Mouse (Mus musculus): ENCODE measurements around the gene Fbxl19. TPM values are rescaled to one million over a fixed set of nuclear protein-coding genes. Genes with fewer than 3 reads are reported as not detected.

Gene Fbxl19
- polyA plus RNA-seq, 1 experiment from 2014 or later: 10.8 TPM

GRCm38 (mm10) chr7:127745652-127746493 is 1.5 kb downstream of the Fbxl19 start:
- DNase-seq (ENCODE audit: low spot score): peak; percentile 92

GRCm38 (mm10) chr7:127746494-127747491 is 2.5 kb downstream of the Fbxl19 start:
- H3K27ac ChIP-seq: peak overlapping the region; percentile 97
- H3K36me3 ChIP-seq: peaks cover 46% of the 10 kb centered on the region
- DNase-seq (ENCODE audit: low spot score): peak; percentile 78
- no peaks in the 10 kb centered on the region for H3K9me3 ChIP-seq (replicated peaks)
- peak overlapping the region; percentile 95 for H3K4me3 ChIP-seq
- H3K4me1 ChIP-seq: peaks cover 30% of the 10 kb centered on the region
- H3K27me3 ChIP-seq (ENCODE audit: low read depth, poor library complexity, severe bottlenecking): no peaks in the 10 kb centered on the region
- under 1% methylated on average over 55 of the region's 62 CpGs for WGBS

More at GRCm38 (mm10) chr7:127745652-127746493, 1.5 kb downstream of the Fbxl19 start:
- H3K36me3 ChIP-seq: peaks cover 37% of the 10 kb centered on the region
- peak overlapping the region; percentile 97 for H3K27ac ChIP-seq
- H3K27me3 ChIP-seq (ENCODE audit: low read depth, poor library complexity, severe bottlenecking): no peaks in the 10 kb centered on the region
- H3K9me3 ChIP-seq (replicated peaks): no peaks in the 10 kb centered on the region
- peaks cover 30% of the 10 kb centered on the region for H3K4me1 ChIP-seq
- peak overlapping the region; percentile 95 for H3K4me3 ChIP-seq
- 0% methylated on average over 39 of the region's 39 CpGs for WGBS

- WGBS: 38% methylated on average over 6 of the region's 6 CpGs
- peaks cover 55% of the 10 kb centered on the region for H3K36me3 ChIP-seq
- H3K27me3 ChIP-seq (ENCODE audit: low read depth, poor library complexity, severe bottlenecking): no peaks in the 10 kb centered on the region
- H3K27ac ChIP-seq: peak overlapping the region; percentile 97
- H3K4me1 ChIP-seq: peaks cover 30% of the 10 kb centered on the region
- no peaks in the 10 kb centered on the region for H3K9me3 ChIP-seq (replicated peaks)
- no peak for DNase-seq (ENCODE audit: low spot score)
- peak overlapping the region; percentile 95 for H3K4me3 ChIP-seq
Observed at GRCm38 (mm10) chr7:127747559-127748234, 3.4 kb downstream of the Fbxl19 start.

GRCm38 (mm10) chr7:127748235-127748560 is 3.9 kb downstream of the Fbxl19 start:
- peak overlapping the region; percentile 97; the same call in 1 of the 2 replicates for H3K27ac ChIP-seq
- H3K27me3 ChIP-seq (ENCODE audit: low read depth, poor library complexity, severe bottlenecking): no peaks in the 10 kb centered on the region
- H3K4me3 ChIP-seq: peak overlapping the region; percentile 95
- WGBS: 93% methylated on average over 28 of the region's 28 CpGs
- no peaks in the 10 kb centered on the region for H3K9me3 ChIP-seq (replicated peaks)
- DNase-seq (ENCODE audit: low spot score): no peak
- peaks cover 35% of the 10 kb centered on the region for H3K4me1 ChIP-seq
- H3K36me3 ChIP-seq: peaks cover 60% of the 10 kb centered on the region

DNA sequence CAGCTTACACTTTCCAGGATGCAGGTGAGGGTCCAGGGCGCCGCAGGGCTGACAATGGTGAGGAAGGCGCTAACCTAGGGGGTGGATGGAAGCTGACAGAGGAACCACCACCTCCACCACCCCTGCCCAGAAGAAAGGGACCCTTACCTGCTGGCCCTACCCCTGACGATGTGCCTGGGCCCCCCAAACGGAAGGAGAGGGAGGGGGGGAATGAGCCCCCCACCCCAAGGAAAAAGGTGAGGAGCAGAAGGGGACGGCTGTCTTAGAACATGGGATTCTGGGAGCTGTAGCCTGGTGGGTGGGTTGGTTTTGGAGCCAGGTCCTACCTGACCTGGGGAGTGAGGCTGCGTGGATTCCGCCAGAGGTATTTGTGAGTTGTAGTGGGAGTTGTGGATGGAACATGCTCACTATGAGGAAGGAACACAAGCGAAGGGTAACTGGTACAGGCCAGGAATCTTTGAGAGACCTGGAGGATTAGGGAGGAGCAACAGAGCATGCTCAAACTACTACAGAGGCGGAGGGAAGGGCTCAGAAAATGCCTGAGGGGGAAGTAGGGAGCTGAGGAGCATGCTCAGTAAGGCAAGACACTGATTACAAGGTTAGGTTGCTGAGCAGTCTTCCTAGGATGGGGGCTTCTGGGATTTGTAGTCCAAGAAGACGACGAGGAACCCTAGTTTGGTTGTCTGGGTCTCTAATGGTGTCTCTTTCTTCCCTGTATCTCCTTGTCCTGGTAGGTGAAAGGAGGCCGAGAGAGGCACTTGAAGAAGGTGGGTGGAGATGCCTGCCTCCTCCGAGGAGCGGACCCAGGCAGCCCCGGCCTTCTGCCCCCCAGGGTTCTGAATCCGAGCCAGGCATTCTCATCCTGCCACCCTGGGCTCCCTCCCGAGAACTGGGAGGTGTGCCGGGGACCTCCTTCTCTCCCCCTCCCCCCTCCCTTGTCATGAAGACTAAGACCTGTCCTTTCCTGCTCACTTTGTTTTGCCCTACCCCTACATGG is 6.1 kb downstream of the Fbxl19 start:
- Histone ChIP-seq H3K27ac (no peak overlapping the region), H3K4me1 (peaks cover 36% of the 10 kb centered on the region), H3K27me3 (ENCODE audit: low read depth, poor library complexity, severe bottlenecking) (no peaks in the 10 kb centered on the region), H3K36me3 (peaks cover 82% of the 10 kb centered on the region), H3K4me3 (0 out of 2 replicates have a peak overlapping the region, but pooled peaks have one; percentile 4), H3K9me3 (replicated peaks) (no peaks in the 10 kb centered on the region)
- no peak for DNase-seq (ENCODE audit: low spot score)
- 88% methylated on average over 19 of the region's 19 CpGs for WGBS

DNA sequence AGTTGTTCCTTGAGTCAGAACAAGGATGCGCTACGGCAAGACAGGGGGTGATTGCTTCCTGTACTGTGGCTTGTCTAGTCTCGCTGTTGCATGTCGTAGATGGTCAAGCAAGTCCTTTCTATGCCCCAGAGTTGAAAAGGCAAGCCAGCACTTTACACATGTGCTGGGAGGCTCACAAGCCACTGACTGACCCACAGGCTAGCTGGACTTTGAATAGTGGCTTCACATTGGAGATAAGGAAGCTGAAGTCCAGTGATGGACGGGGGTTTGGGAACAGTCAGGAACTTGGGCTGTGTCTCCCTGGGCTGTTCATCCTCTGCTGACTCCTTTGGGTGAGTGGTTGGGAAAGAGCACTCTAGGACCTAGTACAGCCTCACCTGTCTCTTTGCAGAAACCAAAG is 7.3 kb downstream of the Fbxl19 start:
- Histone ChIP-seq H3K36me3 (peaks cover 94% of the 10 kb centered on the region), H3K9me3 (replicated peaks) (no peaks in the 10 kb centered on the region), H3K4me3 (no peak overlapping the region), H3K27ac (no peak overlapping the region), H3K27me3 (ENCODE audit: low read depth, poor library complexity, severe bottlenecking) (no peaks in the 10 kb centered on the region), H3K4me1 (peaks cover 43% of the 10 kb centered on the region)
- 96% methylated on average over 5 of the region's 5 CpGs for WGBS
- DNase-seq (ENCODE audit: low spot score): no peak

DNA sequence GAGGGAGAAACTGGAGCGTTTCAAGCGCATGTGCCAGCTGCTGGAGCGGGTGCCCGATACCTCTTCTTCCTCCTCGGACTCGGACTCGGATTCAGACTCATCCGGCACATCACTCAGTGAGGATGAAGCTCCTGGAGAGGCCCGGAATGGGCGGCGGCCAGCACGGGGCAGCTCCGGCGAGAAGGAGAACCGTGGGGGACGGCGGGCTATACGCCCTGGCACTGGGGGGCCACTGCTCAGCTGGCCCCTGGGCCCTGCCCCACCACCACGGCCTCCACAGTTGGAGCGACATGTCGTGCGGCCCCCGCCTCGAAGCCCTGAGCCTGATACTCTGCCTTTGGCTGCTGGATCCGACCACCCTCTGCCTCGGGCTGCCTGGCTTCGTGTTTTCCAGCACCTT is 7.7 kb downstream of the Fbxl19 start:
- no peak for DNase-seq (ENCODE audit: low spot score)
- Histone ChIP-seq H3K36me3 (peaks cover 98% of the 10 kb centered on the region), H3K27me3 (ENCODE audit: low read depth, poor library complexity, severe bottlenecking) (no peaks in the 10 kb centered on the region), H3K27ac (no peak overlapping the region), H3K4me3 (no peak overlapping the region), H3K4me1 (peaks cover 42% of the 10 kb centered on the region), H3K9me3 (replicated peaks) (no peaks in the 10 kb centered on the region)
- 96% methylated on average over 27 of the region's 27 CpGs for WGBS

- Histone ChIP-seq H3K36me3 (peaks cover 100% of the 10 kb centered on the region), H3K4me1 (peaks cover 31% of the 10 kb centered on the region), H3K27ac (no peak overlapping the region), H3K27me3 (ENCODE audit: low read depth, poor library complexity, severe bottlenecking) (no peaks in the 10 kb centered on the region), H3K4me3 (no peak overlapping the region), H3K9me3 (replicated peaks) (no peaks in the 10 kb centered on the region)
- DNase-seq (ENCODE audit: low spot score): no peak
- WGBS: 87% methylated on average over 5 of the region's 5 CpGs
Observed at GRCm38 (mm10) chr7:127753158-127753557, 8.8 kb downstream of the Fbxl19 start.

- H3K4me1 ChIP-seq: peaks cover 26% of the 10 kb centered on the region
- DNase-seq (ENCODE audit: low spot score): no peak
- WGBS: 89% methylated on average over 7 of the region's 7 CpGs
- H3K27ac ChIP-seq: no peak overlapping the region
- no peaks in the 10 kb centered on the region for H3K9me3 ChIP-seq (replicated peaks)
- H3K36me3 ChIP-seq: peaks cover 100% of the 10 kb centered on the region
- H3K27me3 ChIP-seq (ENCODE audit: low read depth, poor library complexity, severe bottlenecking): no peaks in the 10 kb centered on the region
- no peak overlapping the region for H3K4me3 ChIP-seq
Observed at GRCm38 (mm10) chr7:127753741-127754140, 9.4 kb downstream of the Fbxl19 start.

- DNase-seq (ENCODE audit: low spot score): no peak
Observed at GRCm38 (mm10) chr7:127759716-127760115, 15.4 kb downstream of the Fbxl19 start.

GRCm38 (mm10) chr7:127760478-127760877 is 16.1 kb downstream of the Fbxl19 start:
- Histone ChIP-seq H3K27me3 (ENCODE audit: low read depth, poor library complexity, severe bottlenecking) (no peaks in the 10 kb centered on the region), H3K4me3 (no peak overlapping the region), H3K36me3 (peaks cover 97% of the 10 kb centered on the region), H3K9me3 (replicated peaks) (no peaks in the 10 kb centered on the region), H3K27ac (no peak overlapping the region), H3K4me1 (peaks cover 32% of the 10 kb centered on the region)
- 88% methylated on average over 3 of the region's 3 CpGs for WGBS
- DNase-seq (ENCODE audit: low spot score): no peak

More at GRCm38 (mm10) chr7:127759716-127760115, 15.4 kb downstream of the Fbxl19 start:
- H3K9me3 ChIP-seq (replicated peaks): no peaks in the 10 kb centered on the region
- H3K36me3 ChIP-seq: peaks cover 97% of the 10 kb centered on the region
- H3K27me3 ChIP-seq (ENCODE audit: low read depth, poor library complexity, severe bottlenecking): no peaks in the 10 kb centered on the region
- peaks cover 32% of the 10 kb centered on the region for H3K4me1 ChIP-seq
- 26% methylated on average over 6 of the region's 6 CpGs for WGBS
- no peak overlapping the region for H3K27ac ChIP-seq
- H3K4me3 ChIP-seq: no peak overlapping the region
